Mouse (Mus musculus) ZHBTc4 (cell line): ENCODE measurements around the gene Pdcd1.
A peak's percentile ranks its signal among the peaks of the same experiment; 100 is the strongest.
"Not testable (repeated sequence)": the region's sequence is repeated elsewhere in the genome, so short reads cannot be mapped to it uniquely, and the experiment has no call there.

Experiments used
- DNase-seq: peaks from one replicate; pipeline ENCODE4 v3.0.0-alpha.2; 2011; ENCODE audit warnings: low read depth, low spot score

Pdcd1 gene

DNA sequence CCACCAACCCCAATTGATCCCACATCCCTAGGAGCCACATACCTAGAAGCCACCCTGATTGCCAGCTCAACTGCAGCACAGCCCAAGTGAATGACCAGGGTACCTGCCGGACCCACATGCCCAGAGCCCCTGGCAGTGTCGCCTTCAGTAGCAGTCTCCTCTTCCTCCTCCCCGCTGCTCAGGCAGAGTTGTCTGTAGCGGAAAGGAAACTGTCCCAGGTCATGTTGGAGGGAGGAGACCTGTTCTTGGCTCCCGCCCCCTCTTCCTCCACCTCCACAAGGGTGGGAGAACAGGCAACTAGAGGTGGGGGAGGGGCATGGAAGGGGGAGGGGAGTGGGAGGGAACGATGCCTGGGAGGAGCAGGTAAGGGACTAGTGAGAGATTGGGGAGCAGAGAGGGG, at the start of gene Pdcd1:
Gene Pdcd1 (minus strand): TSS at position 181 of the 400 bp plus-strand sequence.
- no peak for DNase-seq

DNA sequence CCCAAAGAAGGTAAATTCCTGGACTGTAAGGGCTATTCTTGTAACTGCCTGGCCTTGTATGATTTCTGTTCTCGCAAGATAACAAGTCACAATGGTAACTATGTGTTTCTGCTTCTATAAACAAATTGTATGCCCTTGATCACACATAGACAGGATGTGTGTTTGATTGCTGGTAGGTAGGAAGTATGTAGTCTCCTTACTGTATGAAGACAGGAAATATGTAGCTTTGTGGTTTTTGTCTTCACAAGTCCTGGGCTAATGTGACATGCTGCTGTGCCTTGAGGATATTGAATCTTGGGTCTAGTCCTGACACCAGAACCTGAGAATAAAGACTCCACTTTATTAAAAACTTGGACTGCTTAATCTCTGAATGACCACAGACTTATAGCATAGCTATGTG, 39.4 kb upstream of the Pdcd1 start:
- no peak for DNase-seq

DNA sequence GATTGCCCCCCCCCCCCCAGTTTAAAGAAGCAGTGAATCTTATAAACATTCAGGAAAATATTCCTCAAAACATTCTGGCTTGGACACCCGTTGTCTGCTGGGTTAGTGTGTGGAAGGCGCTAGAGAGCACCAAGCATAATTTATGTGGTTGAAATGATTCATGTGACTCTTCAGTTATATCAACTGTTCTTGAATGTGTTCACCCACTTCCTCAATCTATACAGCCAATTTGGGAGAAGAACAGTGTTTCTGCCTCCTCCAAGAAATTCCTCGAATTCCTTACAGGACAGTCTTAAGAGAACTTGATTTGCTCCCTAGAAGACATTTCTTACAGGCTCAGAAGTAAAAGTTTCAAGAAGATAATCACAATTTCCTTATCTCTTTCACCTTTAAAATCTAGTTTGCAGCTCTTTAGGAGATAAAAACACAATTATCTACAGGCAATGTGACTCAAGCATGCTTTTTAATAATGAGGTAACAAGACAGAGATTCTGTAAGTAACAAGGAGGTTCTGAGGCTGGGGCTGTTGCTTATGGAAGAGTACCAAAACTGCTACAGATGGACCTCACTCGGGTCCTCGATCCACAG, 34.1 kb upstream of the Pdcd1 start:
- peak; percentile 45 for DNase-seq

DNA sequence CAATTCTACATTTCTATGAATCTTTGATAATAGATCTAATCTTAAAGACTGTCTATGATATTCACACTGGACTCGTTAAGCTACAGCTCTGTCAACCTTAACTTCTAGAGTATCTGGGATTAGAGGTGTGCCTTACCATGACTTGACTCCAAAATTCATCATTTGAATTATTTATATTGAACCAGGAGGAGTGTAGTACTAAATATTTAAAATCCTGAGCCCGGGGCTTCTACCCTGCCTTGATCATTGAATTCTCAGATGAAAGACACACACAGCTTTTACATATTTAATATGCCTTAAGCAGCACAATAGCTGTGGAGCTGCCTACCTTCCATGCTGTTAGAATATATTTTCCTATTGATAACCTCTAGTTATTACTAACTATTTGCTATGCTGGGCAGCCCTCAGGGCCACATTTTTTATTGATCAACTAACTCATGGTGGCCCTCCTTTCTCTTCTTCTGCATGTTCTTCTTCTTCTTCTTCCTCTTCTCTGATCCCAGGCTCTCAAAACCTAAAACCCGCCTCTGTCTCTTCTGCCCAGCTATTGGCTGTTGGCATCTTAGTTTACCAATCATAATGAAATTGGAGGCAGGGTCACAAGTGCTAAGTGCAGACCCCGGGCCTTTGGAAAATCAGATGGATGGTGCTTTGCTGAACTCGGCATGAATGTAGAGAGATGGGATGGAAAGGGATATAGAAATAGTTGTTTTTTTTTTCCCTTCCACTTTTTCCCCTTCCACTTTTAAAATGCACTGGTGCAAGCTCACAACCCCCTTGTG, 33.2 kb upstream of the Pdcd1 start:
- no peak for DNase-seq

DNA sequence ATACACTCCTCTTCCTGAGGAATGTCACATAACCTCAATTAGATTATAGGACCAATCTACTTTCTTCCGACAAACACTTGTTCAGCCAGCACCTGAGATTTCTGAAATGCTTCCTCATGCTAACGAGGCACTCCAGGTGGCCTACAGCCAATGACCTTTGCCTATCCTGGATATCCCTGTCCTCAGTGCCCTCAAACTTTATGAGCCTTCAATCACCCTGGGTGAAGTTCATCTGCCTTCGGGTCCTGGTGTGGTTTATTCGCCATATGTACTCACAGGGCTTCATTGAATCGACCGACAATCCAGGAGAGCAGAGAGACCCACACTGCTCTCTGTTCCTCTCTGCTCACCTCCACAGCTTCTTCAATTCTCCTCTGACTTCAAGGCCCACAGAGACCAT, 29.4 kb upstream of the Pdcd1 start:
- DNase-seq: peak; percentile 39

DNA sequence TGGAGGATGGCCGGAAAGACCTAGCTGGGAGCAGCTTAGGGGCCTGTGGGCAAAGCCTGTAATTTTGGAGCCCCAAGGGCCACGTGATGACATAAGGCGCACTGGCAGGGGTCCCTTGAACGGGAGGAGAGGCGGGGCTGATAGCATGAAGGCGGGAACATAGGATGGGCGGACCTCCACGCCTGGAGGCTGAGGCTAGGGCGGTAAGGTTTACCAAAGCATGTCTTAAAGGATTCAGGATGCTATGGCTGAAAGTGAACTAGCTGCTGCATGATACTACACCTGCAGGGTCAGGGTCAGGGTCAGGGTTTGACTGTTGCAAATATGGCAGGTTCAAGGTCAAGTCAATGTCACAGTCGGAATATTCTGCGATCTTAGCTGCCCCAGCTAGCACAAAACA, 28.8 kb upstream of the Pdcd1 start:
- DNase-seq: peak; percentile 65

DNA sequence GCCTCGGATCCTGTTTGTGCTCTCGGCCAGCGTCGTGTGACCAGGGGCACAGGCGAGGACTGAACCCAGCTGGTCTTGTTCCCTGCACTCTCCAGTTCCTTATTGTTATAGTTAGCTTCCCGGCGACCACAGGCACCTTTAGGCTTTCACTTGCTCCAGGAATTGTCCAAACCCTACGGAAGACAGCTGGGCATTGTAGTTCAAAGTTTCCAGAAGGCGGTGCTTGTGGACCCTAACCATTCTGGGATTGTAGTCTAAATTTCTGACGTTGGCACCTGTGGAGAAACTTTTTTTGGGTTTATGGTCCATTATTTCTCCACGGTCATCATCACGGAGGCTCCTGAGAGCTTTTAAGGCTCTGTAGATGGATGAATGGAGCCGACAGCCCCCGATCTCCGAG, 28.4 kb upstream of the Pdcd1 start:
- no peak for DNase-seq

DNA sequence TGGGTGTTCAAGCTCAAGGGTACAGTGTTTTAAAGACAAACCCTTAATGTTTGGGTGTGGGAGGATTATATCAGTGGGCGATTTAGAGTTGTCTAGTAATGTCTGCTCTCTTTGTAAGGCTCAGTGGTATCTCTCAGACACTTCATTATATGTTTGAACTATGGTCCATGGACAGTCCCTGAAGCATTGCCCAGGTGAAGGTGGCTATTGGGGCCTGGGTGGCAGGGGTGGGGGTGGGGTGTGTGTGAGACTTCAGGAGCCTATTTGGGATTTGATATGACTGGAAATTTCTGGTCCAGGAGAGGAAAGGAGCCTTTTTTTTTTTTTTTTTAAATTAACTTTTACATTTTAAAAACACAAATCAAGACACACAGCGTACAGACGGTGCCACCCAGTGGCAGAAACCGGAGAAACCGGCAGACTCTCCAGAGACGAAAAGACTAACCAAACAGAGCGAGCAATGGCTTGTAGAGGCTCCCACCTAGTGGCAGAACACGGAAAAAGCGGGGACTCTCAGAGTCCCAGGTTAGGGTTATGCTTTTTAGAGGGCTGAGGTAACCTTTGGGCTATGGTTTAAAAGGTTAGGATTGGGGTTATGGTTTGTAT, 26.6 kb upstream of the Pdcd1 start:
- DNase-seq: peak; percentile 90

DNA sequence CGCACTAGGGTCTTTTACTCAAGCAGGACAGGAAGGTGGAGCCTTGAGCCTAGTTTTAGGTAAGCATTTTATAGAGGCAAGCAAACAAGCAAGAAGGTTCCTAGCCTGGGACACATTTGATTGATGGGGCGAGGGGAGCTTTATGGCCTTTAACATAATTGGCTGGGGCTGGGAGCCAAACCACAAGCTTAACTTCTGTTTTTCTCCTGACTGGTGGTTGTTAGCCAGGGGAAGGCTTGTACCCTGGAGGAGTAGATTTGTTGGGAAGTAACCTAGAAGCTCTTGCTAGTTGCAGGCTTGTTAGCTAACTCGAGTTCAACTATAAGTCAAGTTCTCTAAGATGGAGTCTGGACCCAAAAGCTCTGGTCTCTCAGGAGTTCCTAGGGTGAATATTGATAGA, 26.0 kb upstream of the Pdcd1 start:
- DNase-seq: no peak

DNA sequence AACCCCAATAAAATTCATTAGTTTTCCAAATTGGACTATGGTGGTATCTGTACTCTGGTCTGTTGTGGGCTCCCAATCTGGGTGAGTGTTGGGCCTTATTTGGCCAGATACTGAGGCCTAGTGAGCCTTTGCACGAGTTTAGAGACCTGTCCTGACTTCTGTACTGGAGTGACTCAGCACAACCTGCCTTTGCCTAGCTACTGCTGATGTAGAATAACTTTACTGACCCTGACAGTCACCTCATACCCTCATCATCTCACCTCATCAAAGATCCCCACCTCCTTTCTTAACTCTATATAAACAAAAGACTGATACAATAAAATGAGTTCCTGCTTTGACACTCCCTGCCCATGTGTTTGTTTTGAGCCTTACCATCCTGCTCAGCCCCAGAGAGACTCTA, 24.3 kb upstream of the Pdcd1 start:
- no peak for DNase-seq

DNA sequence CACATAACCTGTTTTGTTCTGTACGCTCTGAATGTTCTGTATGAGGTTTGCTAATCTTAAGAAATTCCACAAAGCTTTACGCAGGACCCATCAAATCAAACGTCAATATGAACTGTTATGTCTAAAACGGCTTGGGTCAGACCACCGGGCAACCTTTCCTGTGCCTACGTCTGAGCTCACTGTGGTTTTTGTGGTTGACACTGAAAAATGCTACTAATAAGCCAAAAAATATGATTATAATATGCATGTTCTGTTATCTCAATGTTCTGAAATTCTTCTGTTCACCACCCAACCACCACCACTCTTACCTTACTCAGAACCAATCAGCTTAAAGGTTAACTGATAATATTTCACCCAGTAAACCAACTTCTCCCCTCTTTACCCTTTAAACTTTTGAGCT, 22.4 kb upstream of the Pdcd1 start:
- DNase-seq: no peak

DNA sequence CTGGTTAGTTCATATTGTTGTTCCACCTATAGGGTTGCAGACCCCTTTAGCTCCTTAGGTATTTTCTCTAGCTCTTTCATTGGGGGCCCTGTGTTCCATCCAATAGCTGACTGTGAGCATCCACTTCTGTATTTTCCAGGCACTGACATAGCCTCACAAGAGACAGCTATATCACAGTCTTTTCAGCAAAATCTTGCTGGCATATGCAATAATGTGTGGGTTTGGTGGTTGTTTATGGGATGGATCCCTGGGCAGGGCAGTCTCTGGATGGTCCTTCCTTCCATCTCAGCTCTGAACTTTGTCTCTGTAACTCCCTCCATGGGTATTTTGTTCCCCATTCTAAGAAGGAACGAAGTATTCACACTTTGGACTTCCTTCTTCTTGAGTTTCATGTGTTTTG, 5.9 kb upstream of the Pdcd1 start:
- not testable (repeated sequence) for DNase-seq

DNA sequence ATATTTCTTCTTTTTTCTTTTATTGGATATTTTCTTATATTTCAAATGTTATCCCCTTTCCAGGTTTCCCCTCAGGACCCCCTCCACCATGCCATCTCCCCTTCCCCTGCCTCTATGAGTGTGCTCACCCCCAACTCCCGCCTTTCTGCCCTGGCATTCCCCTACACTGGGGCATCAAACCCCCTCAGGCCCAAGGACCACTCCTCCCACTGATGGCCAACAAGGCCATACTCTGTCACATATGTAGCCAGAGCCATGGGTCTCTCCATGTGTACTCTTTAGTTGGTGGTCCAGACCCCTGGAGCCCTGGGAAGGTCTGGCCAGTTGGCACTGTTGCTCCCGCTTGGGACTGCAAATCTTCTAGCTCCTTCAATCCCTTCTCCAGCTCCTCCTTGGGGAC, 5.0 kb upstream of the Pdcd1 start:
- no peak for DNase-seq

DNA sequence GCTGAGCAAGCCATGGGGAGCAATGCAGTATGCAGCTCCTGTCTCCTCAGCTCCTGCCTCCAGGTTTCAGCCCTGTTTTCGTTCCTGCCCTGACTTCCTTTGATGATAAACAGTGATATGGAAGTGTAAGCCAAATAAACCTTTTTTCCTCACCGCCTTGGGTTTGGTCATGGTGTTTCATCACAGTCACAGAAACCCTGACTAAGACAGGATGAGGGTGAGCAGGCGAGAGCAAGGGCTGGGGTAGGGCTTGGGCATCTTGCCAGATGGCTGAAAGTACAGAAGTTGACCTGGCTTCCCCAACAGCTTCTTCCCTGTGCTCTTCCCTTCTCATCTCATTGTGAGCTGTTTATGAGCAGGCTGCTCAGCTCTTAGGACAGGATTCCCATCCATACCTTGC, 3.6 kb upstream of the Pdcd1 start:
- no peak for DNase-seq

DNA sequence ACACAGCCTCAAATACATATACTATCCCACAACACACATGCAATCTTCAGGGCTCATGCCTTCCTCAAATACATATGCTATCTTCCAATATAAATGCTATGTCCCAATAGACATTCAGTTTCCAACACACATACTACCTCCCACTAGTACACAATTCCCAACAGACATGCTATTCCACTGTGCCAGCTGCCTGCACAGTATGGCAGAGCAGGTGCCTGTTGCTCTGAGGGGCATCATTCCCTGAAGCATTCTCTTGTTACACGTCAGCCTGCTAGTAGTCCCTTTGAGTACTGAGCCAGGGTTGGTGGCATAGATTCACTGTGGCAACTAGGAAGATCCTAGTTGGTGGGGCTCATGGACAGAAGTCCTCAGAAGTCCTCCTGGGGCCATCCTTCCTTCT, 2.1 kb upstream of the Pdcd1 start:
- DNase-seq: no peak

DNA sequence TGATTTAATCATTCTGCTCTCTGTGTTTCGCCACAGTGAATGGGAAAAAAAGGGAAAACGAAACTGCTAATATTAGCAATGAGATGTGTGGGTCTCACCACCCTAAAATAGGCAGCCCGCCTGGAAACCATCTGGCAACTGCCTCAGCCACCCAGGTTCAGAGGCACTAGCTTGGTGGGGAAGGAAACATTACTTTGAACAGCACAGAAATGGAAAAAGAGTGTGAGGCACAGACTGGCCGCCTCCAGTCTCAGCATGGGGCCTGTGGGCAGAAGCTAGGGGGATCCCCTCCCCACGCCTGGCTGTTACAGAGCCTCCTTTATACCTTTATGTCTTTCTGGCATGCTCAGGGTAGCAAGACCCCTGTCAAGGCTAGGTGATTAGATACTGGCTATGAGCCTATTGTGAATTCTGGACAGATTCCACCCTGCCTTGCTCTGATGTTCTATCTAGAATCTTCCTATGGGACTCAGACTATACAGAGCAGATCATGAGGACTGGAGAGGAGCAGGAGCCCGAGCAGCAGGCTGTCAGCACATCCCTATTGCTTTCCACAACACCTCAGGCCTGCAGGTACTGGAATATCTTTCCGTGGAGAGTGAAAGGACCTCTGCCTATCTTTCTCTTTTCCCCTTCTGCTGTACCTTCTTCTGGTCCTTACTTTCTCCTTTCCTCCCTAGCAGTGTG, 1.3 kb upstream of the Pdcd1 start:
- DNase-seq: no peak

DNA sequence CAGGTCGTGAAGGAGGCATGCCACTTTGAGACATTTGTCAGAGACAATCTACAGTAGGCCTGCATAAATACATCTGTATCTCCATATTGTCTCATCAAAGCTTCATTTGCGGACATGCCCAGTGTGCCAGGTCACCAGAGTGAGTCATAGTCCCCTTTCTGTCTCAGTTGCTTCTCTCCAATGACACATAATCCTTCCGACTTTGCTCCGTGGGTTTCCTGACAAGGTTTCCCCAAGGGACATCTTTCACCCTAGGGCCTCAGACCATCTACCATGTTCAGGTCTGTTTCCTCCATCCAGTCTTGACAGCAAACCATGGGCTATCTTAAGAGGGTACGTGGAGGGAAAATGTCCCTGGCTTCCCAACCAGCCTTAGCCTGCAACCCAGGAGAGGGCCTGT, 1.2 kb downstream of the Pdcd1 start:
- no peak for DNase-seq

DNA sequence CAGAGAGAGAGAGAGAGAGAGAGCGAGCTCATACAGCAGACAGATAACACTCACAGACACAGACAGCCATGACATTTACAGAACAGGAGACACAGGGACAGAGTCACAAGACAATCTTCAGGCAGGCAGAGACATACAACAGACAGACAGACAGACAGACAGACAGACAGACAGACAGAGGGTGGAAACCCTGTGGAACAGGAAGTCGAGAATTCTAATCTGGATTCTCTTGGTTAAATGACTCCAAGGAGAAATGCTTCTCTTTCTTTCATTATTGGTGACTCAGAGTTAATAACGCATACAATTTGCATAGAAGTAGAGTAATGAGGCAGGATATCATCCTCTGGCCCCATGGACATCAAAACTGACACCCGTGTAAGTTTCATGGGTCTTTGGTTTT, 5.8 kb downstream of the Pdcd1 start:
- no peak for DNase-seq

DNA sequence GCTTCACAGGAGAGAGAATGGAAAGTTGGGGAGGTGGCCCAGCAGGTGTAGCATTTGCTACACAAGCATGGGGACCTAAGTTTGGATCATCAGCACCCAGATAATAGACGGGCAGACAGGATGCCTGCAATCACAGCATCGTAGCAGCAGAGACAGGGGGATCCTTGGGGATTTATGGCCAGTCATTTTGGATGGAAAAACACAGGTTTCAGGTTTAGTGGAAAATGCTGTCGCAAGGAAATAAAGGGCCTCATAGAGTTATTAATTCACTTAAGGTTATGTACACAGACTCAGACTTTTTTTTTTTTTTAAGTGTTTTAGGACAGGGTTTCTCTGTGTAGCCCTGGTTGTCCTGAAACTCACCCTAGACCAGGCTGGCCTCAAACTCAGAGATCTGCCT, 6.8 kb downstream of the Pdcd1 start:
- DNase-seq: no peak

DNA sequence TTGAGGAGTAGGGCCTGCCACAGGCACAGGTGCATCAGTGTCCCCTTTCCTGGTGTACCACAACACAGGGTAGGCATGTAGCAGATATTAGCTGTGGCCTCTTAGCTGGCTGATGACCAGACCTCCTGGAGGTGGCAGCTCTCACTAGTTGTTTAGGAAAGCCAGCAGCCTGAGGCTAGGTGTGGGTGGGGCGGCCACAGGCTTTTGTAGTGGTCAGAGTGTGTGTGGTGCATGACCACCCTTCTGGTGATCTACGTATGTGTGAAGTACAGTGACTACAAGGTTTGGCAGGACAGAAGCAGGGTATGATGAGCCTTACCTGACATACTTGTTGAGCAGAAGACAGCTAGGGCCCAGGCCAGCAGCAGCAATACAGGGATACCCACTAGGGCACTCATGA, 12.0 kb downstream of the Pdcd1 start:
- no peak for DNase-seq

DNA sequence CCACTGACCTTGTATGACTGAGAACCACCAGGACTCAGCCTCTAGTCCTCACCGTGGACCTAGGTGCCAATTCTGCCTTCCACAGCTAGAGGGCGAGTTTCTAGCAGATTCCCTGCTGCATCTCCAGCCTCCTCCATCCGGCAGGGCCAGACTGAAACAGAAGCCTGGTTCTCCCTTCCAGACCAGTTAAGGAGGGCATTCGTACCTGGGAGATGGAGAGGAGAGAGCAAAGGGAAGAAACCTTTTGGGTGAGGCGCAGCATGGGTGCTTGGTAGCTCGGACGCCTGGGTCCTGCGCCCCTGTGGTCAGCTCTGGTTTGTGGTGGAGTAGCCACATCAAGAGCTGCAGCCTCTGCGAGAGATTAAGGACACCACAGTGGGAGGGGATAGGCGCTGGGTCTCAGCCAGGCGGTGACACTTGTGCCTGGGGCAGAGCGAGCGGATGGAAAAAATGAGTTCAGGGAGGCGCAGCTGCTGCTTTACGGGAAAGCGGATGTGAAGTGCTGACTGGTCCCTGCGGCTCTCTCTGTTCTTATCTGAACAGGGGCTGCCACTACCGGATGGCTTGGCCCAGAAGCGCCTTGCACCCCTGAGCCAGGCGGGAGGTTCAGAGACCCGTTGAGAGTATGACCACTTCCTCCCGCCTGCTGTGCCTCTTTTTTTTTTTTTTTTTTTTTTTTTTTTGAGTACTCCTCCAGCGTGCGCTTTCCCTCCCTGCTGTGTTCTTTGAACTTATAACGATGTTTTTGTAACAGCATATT, 17.2 kb downstream of the Pdcd1 start:
- peak; percentile 91 for DNase-seq

DNA sequence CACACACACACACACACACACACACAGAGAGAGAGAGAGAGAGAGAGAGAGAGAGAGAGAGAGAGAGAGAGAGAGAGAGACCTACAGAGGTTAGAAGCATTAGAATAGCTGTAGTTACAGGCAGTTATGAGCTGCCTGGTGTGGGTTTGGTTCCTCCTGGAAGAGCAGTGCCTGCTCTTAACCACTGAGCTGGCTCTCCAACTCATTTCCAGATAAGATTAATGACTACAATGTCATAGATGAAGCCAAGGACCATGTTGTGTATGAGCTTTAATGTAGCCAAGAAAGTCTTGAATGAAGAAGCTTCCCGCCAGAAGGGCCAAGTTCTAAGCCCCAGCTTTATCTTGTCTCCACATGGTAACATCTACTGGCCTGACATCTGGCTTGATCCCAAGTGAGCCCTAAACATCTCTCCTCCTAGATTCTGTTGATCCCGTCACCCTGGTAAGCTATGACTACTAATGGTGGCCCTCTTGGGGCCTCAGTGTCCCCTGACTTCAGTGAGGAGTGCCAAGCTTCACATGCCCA, 19.2 kb downstream of the Pdcd1 start:
- no peak for DNase-seq
